Mouse (Mus musculus) forebrain, embryonic 13.5 days (tissue): ENCODE measurements around the gene Cs. TPM values are rescaled to one million over a fixed set of nuclear protein-coding genes. Genes with fewer than 3 reads are reported as not detected.
"Not testable (repeated sequence)": the region's sequence is repeated elsewhere in the genome, so short reads cannot be mapped to it uniquely, and the experiment has no call there.

Experiments used
- ATAC-seq: fragments of 200-750 bp; cut with Nextera tagmentation; 2 replicates; pipeline ENCODE4 v1.8.0; 2017
- H3K27ac ChIP-seq: fragments of 300-500 bp; sonication (generic); 2 replicates; pipeline ENCODE4 v1.5.1; 2015; ENCODE audit warnings: inconsistent platforms, mild to moderate bottlenecking, moderate library complexity
- H3K27me3 ChIP-seq: fragments of 300-500 bp; sonication (generic); 2 replicates; pipeline ENCODE4 v1.6.1; 2015; ENCODE audit warnings: mild to moderate bottlenecking, inconsistent platforms
- H3K36me3 ChIP-seq: fragments of 300-500 bp; sonication (generic); 2 replicates; pipeline ENCODE4 v1.6.1; 2015; ENCODE audit warnings: mild to moderate bottlenecking, inconsistent platforms; ENCODE audit not compliant: poor library complexity, severe bottlenecking
- H3K4me1 ChIP-seq: fragments of 300-500 bp; sonication (generic); 2 replicates; pipeline ENCODE4 v1.6.1; 2015; ENCODE audit warnings: inconsistent platforms
- H3K4me2 ChIP-seq: fragments of 300-500 bp; sonication (generic); 2 replicates; pipeline ENCODE4 v1.6.1; 2015; ENCODE audit warnings: inconsistent platforms, mild to moderate bottlenecking, moderate library complexity
- H3K4me3 ChIP-seq: fragments of 300-500 bp; sonication (generic); 2 replicates; pipeline ENCODE4 v1.5.1; 2015; ENCODE audit warnings: mild to moderate bottlenecking, inconsistent platforms
- H3K9ac ChIP-seq: fragments of 300-500 bp; sonication (generic); 2 replicates; pipeline ENCODE4 v1.6.1; 2015; ENCODE audit warnings: mild to moderate bottlenecking, inconsistent platforms
- H3K9me3 ChIP-seq: fragments of 300-500 bp; sonication (generic); replicated peaks from 2 replicates; pipeline ENCODE4 v1.6.1; 2016; ENCODE audit warnings: inconsistent platforms
- WGBS: fragments of 180-500 bp; shearing (Covaris S2); methylation state at CpG from one replicate; pipeline ENCODE4 v1.1.7; 2015; 5-methylcytosine and 5-hydroxymethylcytosine counted together
- polyA plus RNA-seq: library from polyadenylated mRNA; unstranded; fragments of >200 nt; fragmentation: Nextera tagmentation; extraction: Ambion mirVana; gene quantifications from 2 replicates; pipeline ENCODE4 v1.2.1, GENCODE M21; 2015

The Cs gene
- polyA plus RNA-seq: 212 and 236 TPM in 2 replicates

GRCm38 (mm10) chr10:128337306-128338181, at the start of gene Cs:
Gene Cs (plus strand): TSS chr10:128337734.
- WGBS: 1% methylated on average over 61 of the region's 61 CpGs
- Histone ChIP-seq H3K27me3 (no peaks in the 10 kb centered on the region), H3K4me2 (peak within 1 kb of the TSS; percentile 95), H3K36me3 (no peaks in the 10 kb centered on the region), H3K9me3 (no peaks in the 10 kb centered on the region), H3K27ac (peak within 1 kb of the TSS; percentile 92), H3K4me1 (peaks cover 22% of the 10 kb centered on the region), H3K4me3 (peak within 1 kb of the TSS; percentile 96), H3K9ac (peak within 1 kb of the TSS; percentile 97)
- ATAC-seq: peak; percentile 100

- 85% methylated on average over 1 of the region's 1 CpGs for WGBS
- H3K27ac ChIP-seq, H3K4me2 ChIP-seq, H3K4me1 ChIP-seq, H3K9ac ChIP-seq, H3K27me3 ChIP-seq, H3K9me3 ChIP-seq, ATAC-seq, H3K4me3 ChIP-seq: not testable (repeated sequence)
- H3K36me3 ChIP-seq: peaks cover 61% of the 10 kb centered on the region
Measured at GRCm38 (mm10) chr10:128290594-128290993, 46.9 kb upstream of the Cs start.

- Histone ChIP-seq H3K27me3 (no peaks in the 10 kb centered on the region), H3K4me2 (no peak overlapping the region), H3K9me3 (no peaks in the 10 kb centered on the region), H3K9ac (no peak overlapping the region), H3K27ac (peak overlapping the region; percentile 8; the same call in 1 of the 2 replicates), H3K4me1 (peaks cover 6% of the 10 kb centered on the region), H3K4me3 (no peak overlapping the region), H3K36me3 (peaks cover 16% of the 10 kb centered on the region)
- ATAC-seq: no peak
- 63% methylated on average over 13 of the region's 13 CpGs for WGBS
Measured at GRCm38 (mm10) chr10:128296370-128297090, 41.0 kb upstream of the Cs start.

DNA sequence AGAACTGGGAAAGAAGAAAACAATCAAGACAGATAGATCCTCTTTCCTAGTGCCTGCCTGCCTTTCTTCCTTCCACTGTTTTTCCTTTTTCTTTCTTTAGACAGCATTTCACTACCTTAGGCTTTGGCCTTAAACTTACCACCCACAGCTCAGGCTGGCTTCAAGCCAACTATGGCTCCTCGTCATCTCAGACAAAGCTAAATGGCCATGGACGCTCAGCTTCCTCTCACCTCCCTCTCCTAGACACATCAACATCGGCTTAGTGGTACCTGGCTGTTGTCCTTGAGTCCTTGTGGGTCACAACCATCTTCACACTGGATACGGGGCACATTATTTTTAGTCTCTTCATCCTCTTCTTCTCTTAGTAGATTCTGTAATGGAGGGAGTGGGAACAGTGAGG, 40.3 kb upstream of the Cs start:
- Histone ChIP-seq H3K9me3 (no peaks in the 10 kb centered on the region), H3K4me2 (no peak overlapping the region), H3K4me1 (peaks cover 8% of the 10 kb centered on the region), H3K27ac (no peak overlapping the region), H3K4me3 (no peak overlapping the region), H3K27me3 (no peaks in the 10 kb centered on the region), H3K36me3 (peaks cover 9% of the 10 kb centered on the region), H3K9ac (no peak overlapping the region)
- no peak for ATAC-seq
- 69% methylated on average over 4 of the region's 4 CpGs for WGBS

GRCm38 (mm10) chr10:128297622-128298021, 39.9 kb upstream of the Cs start:
- H3K9me3 ChIP-seq: no peaks in the 10 kb centered on the region
- H3K27me3 ChIP-seq: no peaks in the 10 kb centered on the region

GRCm38 (mm10) chr10:128298243-128298642, 39.3 kb upstream of the Cs start:
- Histone ChIP-seq H3K9ac (no peak overlapping the region), H3K27ac (no peak overlapping the region), H3K9me3 (no peaks in the 10 kb centered on the region), H3K4me2 (no peak overlapping the region), H3K4me1 (peaks cover 13% of the 10 kb centered on the region), H3K36me3 (no peaks in the 10 kb centered on the region; the same call in 1 of the 2 replicates), H3K27me3 (no peaks in the 10 kb centered on the region), H3K4me3 (no peak overlapping the region)
- 81% methylated on average over 6 of the region's 6 CpGs for WGBS
- ATAC-seq: no peak

More at GRCm38 (mm10) chr10:128297622-128298021, 39.9 kb upstream of the Cs start:
- no peak for ATAC-seq
- peaks cover 5% of the 10 kb centered on the region for H3K36me3 ChIP-seq
- H3K4me2 ChIP-seq: no peak overlapping the region
- peaks cover 12% of the 10 kb centered on the region for H3K4me1 ChIP-seq
- 79% methylated on average over 11 of the region's 11 CpGs for WGBS
- H3K27ac ChIP-seq: 0 out of 2 replicates have a peak overlapping the region, but pooled peaks have one; percentile 14
- no peak overlapping the region for H3K4me3 ChIP-seq
- no peak overlapping the region for H3K9ac ChIP-seq

GRCm38 (mm10) chr10:128298702-128299171, 38.8 kb upstream of the Cs start, which contains the start of gene Il23a:
Gene Il23a (minus strand): TSS chr10:128298752.
- no peak within 1 kb of the TSS for H3K4me3 ChIP-seq
- peaks cover 14% of the 10 kb centered on the region for H3K4me1 ChIP-seq
- no peaks in the 10 kb centered on the region for H3K9me3 ChIP-seq
- H3K27ac ChIP-seq: 0 out of 2 replicates have a peak within 1 kb of the TSS, but pooled peaks have one; percentile 14
- H3K4me2 ChIP-seq: no peak within 1 kb of the TSS
- ATAC-seq: no peak
- no peaks in the 10 kb centered on the region for H3K27me3 ChIP-seq
- 87% methylated on average over 11 of the region's 11 CpGs for WGBS
- no peaks in the 10 kb centered on the region for H3K36me3 ChIP-seq
- H3K9ac ChIP-seq: no peak within 1 kb of the TSS

DNA sequence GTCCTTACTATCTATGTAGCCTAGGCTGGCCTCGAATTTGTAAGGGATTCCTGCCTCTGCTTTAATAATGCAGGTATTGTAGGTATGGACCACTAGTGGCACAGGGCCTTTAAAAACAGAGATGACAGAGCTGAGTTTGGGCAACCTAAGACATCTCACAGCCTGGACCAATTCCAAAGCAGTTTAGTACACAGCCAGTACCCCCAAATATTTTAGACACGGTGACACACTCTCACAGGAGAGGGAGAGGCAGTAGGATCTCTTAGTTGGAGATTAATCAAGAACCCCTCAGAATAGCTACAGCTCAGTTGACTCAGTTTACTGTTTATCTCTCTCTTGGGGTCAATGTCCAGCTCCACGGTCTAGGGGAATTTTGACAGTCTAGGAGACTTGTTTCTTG, 35.2 kb upstream of the Cs start:
- Histone ChIP-seq H3K9ac (peak overlapping the region; percentile 88), H3K4me3 (peak overlapping the region; percentile 58), H3K9me3 (no peaks in the 10 kb centered on the region), H3K4me2 (peak overlapping the region; percentile 82), H3K27me3 (no peaks in the 10 kb centered on the region), H3K4me1 (peaks cover 17% of the 10 kb centered on the region), H3K27ac (peak overlapping the region; percentile 95), H3K36me3 (peaks cover 4% of the 10 kb centered on the region; the same call in 1 of the 2 replicates)
- ATAC-seq: no peak
- WGBS: 36% methylated on average over 3 of the region's 3 CpGs

DNA sequence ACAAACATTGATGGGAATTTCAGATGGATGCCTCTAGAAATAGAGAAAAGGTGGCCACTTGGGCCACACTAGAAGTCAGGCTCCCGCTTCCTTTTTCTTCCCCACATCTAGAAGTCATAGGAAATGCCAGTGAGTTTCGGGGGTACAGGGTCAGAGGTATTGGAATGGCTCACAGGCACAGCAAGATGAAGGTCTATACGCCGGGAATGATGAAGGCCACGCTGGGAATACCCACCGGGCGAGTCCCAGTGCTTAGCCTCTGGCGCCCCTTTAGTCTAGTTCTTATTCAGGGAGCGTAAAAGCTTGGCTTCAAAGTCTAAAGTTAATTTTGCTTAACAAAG, 34.8 kb upstream of the Cs start:
- Histone ChIP-seq H3K4me2 (peak overlapping the region; percentile 82), H3K36me3 (peaks cover 4% of the 10 kb centered on the region; the same call in 1 of the 2 replicates), H3K9me3 (no peaks in the 10 kb centered on the region), H3K4me1 (peaks cover 17% of the 10 kb centered on the region), H3K27me3 (no peaks in the 10 kb centered on the region), H3K27ac (peak overlapping the region; percentile 95), H3K4me3 (peak overlapping the region; percentile 58), H3K9ac (peak overlapping the region; percentile 88)
- under 1% methylated on average over 9 of the region's 9 CpGs for whole genome bisulfite sequencing
- ATAC-seq: peak; percentile 50

DNA sequence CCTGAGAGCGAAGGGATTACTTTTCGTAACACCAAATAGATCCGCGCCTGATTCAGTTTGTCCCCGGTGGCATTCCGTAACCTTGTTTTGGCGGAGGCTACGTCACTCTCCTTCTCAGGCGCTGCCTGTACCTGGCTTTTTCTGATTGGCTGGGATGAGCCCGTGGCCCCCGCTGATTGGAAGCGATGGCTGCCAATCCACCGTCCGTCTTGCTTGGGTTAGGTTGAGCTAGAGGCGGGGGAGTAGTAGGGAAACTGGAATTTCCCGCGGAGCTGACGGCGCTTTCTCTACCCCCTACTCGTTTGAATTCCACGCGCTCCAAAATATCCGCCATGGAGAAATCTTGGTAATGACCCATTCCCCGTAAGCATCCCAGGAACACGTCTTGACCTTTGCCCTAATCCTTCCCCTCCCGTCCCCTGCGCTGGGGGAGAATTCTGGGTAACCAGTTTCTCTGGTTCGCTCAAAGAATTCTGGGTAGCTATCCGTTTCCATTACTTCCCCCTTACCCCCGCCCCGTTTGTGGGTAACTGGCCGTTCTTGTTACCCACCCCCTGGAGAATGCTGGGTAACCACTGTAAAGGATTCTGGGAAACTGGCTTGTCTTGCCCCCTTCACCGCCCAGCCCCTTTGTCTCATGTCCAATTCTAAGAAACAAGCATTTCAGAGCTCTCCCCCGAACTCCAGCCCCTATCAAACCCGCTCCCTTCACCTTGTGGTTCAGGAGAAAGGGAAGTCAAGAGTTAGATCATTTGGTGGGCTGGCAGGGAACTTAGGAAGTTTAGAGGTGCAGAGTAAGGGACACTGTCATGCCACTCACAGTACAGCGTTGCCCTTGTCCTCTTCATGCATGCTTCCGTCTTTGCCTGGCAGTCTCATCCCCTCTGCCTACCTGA, 34.2 kb upstream of the Cs start, which contains the start of gene Pan2:
Pan2 (plus strand) TSS at position 210 of the 896 bp plus-strand sequence.
- Histone ChIP-seq H3K9ac (peak within 1 kb of the TSS; percentile 88), H3K4me3 (peak within 1 kb of the TSS; percentile 58), H3K4me2 (peak within 1 kb of the TSS; percentile 82), H3K36me3 (peaks cover 10% of the 10 kb centered on the region), H3K4me1 (peaks cover 17% of the 10 kb centered on the region), H3K9me3 (no peaks in the 10 kb centered on the region), H3K27ac (peak within 1 kb of the TSS; percentile 95), H3K27me3 (no peaks in the 10 kb centered on the region)
- WGBS: 2% methylated on average over 37 of the region's 37 CpGs
- peak; percentile 100 for ATAC-seq

DNA sequence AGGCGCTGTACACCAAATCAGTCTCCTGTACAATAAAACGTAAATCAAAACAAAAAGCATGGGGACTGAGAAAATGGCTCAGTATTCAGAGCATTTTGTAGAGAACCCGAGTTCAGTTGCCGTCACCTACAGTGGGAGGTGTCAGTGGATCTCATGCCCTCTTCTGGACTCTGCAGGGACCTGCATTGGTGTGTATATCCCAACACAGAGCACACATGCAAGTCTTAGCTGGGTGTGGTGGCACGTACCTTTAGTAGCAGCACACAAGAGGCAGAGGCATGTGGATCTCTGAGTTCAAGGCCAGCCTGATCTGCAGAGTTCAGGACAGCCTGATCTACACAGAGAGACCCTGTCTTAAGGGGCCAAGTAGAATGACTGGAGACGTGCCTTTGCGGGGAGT, 27.9 kb upstream of the Cs start:
- H3K36me3 ChIP-seq: peaks cover 69% of the 10 kb centered on the region
- H3K9me3 ChIP-seq: no peaks in the 10 kb centered on the region
- H3K4me1 ChIP-seq: peaks cover 9% of the 10 kb centered on the region
- no peak overlapping the region for H3K4me2 ChIP-seq
- no peak overlapping the region for H3K9ac ChIP-seq
- H3K27me3 ChIP-seq: no peaks in the 10 kb centered on the region
- 93% methylated on average over 7 of the region's 7 CpGs for WGBS
- ATAC-seq: no peak
- no peak overlapping the region for H3K4me3 ChIP-seq
- H3K27ac ChIP-seq: no peak overlapping the region
